Mouse (Mus musculus): ENCODE results near the gene Gpsm2. TPM values are rescaled to one million over a fixed set of nuclear protein-coding genes. Genes with fewer than 3 reads are reported as not detected.
"Not testable (repeated sequence)": the region's sequence is repeated elsewhere in the genome, so short reads cannot be mapped to it uniquely, and the experiment has no call there.

The Gpsm2 gene
- polyA plus RNA-seq, 1 experiment from 2014 or later: 35.9 TPM

- ATAC-seq (ENCODE audit: low read depth) (no peak), DNase-seq (no peak)
- no peak overlapping the region for H3K4me3 ChIP-seq (replicated peaks)
- H3K27me3 ChIP-seq: no peaks in the 10 kb centered on the region
- no peak overlapping the region for H3K9ac ChIP-seq
- no peak overlapping the region for H3K27ac ChIP-seq
- no peak overlapping the region for H3K4me2 ChIP-seq
- no peaks in the 10 kb centered on the region for H3K9me3 ChIP-seq (replicated peaks)
- H3K4me1 ChIP-seq (replicated peaks): peaks cover 8% of the 10 kb centered on the region
- H3K36me3 ChIP-seq: peaks cover 75% of the 10 kb centered on the region
- WGBS (ENCODE audit: insufficient replicate concordance): 85% methylated on average over 4 of the region's 4 CpGs
These were observed 22.3 kb downstream of the Gpsm2 start for GRCm38 (mm10) chr3:108699786-108700185.

DNA sequence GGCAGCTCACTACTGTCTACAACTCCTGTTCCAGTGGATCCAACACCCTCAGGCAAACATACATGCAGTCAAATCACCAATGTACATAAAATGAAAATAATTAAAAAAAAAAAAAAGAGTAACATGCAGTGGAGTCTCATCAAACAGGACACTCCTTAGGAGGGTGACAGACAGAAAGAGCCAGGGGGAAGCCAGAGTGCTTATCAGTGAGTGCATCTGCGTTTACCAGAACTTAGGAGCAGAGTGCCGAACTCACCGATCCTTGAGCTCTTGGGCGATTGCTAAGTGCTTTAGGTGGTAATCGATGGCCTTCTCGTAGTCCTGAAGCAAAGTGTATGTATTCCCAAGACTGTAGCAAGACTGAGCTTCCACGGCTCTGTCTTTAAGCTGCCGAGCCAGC is 23.4 kb downstream of the Gpsm2 start:
- DNase-seq (no peak), ATAC-seq (ENCODE audit: low read depth) (0 out of 2 replicates have a peak, but pooled peaks have one; percentile 45)
- Histone ChIP-seq H3K36me3 (peaks cover 85% of the 10 kb centered on the region), H3K4me2 (no peak overlapping the region), H3K27me3 (no peaks in the 10 kb centered on the region), H3K4me3 (replicated peaks) (no peak overlapping the region), H3K4me1 (replicated peaks) (peaks cover 8% of the 10 kb centered on the region), H3K9ac (no peak overlapping the region), H3K27ac (no peak overlapping the region), H3K9me3 (replicated peaks) (no peaks in the 10 kb centered on the region)
- WGBS (ENCODE audit: insufficient replicate concordance): 66% methylated on average over 8 of the region's 8 CpGs

- no peaks in the 10 kb centered on the region for H3K9me3 ChIP-seq (replicated peaks)
- WGBS (ENCODE audit: insufficient replicate concordance): 87% methylated on average over 9 of the region's 9 CpGs
- H3K4me3 ChIP-seq (replicated peaks): no peak overlapping the region
- ATAC-seq (ENCODE audit: low read depth) (no peak), DNase-seq (no peak)
- no peak overlapping the region for H3K27ac ChIP-seq
- no peaks in the 10 kb centered on the region for H3K27me3 ChIP-seq
- peaks cover 69% of the 10 kb centered on the region for H3K36me3 ChIP-seq
- no peak overlapping the region for H3K9ac ChIP-seq
- H3K4me2 ChIP-seq: no peak overlapping the region
- peaks cover 8% of the 10 kb centered on the region for H3K4me1 ChIP-seq (replicated peaks)
These were observed 27.8 kb downstream of the Gpsm2 start for GRCm38 (mm10) chr3:108694321-108694720.

- H3K4me2 ChIP-seq: no peak overlapping the region
- no peak for ATAC-seq (ENCODE audit: low read depth)
- no peaks in the 10 kb centered on the region for H3K27me3 ChIP-seq
- no peak overlapping the region for H3K4me3 ChIP-seq (replicated peaks)
- no peak overlapping the region for H3K27ac ChIP-seq
- DNase-seq: no peak
- H3K36me3 ChIP-seq: peaks cover 70% of the 10 kb centered on the region
- H3K9ac ChIP-seq: no peak overlapping the region
- WGBS (ENCODE audit: insufficient replicate concordance): 84% methylated on average over 4 of the region's 4 CpGs
- no peaks in the 10 kb centered on the region for H3K4me1 ChIP-seq (replicated peaks)
- H3K9me3 ChIP-seq (replicated peaks): no peaks in the 10 kb centered on the region
These were observed 32.1 kb downstream of the Gpsm2 start for GRCm38 (mm10) chr3:108689979-108690378.

DNA sequence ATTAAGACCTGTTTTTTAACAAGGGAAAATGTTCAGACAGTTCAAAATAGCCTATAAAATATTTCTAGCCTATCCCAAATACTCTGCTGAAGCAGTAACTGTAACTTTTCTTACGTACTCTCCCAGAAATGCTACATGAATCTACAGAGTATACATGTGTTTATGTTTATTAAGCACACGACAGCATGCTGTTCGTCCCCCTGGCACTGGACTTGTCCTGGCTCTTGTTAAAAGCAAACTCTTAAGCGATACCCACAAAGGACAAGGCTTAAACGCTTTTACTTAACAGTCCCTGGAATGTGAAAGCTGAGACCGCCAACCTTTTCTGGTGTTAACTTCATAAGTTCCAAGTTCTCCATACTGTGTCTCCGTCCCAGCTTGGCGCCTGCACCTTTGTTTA is 32.7 kb downstream of the Gpsm2 start:
- WGBS (ENCODE audit: insufficient replicate concordance): 88% methylated on average over 8 of the region's 8 CpGs
- Histone ChIP-seq H3K4me3 (replicated peaks) (no peak overlapping the region), H3K27ac (no peak overlapping the region), H3K4me2 (no peak overlapping the region), H3K4me1 (replicated peaks) (no peaks in the 10 kb centered on the region), H3K36me3 (peaks cover 67% of the 10 kb centered on the region), H3K27me3 (no peaks in the 10 kb centered on the region), H3K9me3 (replicated peaks) (no peaks in the 10 kb centered on the region), H3K9ac (no peak overlapping the region)
- DNase-seq (no peak), ATAC-seq (ENCODE audit: low read depth) (no peak)

DNA sequence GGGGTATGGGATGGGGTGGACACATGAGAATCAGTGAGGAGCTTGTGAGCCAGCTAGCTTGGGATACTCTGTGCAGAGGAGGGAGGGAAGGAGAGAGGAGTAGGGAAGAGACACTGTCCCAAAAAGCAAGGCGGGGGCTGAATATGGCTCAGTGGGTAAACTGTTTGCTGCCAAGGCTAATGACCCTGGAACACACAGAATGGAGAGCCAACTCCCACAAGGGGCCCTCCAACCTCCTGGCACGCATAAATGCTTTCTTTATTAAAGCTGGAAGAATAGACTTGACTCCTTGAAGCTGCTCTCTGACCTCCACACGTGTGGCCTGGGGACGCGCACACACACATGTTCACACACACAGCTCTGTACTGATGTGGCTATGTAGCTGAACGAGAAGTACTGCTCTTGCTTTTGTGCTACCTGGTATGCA is 33.1 kb downstream of the Gpsm2 start:
- 79% methylated on average over 6 of the region's 6 CpGs for WGBS (ENCODE audit: insufficient replicate concordance)
- Histone ChIP-seq H3K9me3 (replicated peaks) (no peaks in the 10 kb centered on the region), H3K36me3 (peaks cover 67% of the 10 kb centered on the region), H3K4me1 (replicated peaks) (no peaks in the 10 kb centered on the region), H3K9ac (no peak overlapping the region), H3K27ac (no peak overlapping the region), H3K4me3 (replicated peaks) (no peak overlapping the region), H3K4me2 (no peak overlapping the region), H3K27me3 (no peaks in the 10 kb centered on the region)
- DNase-seq: no peak
- no peak for ATAC-seq (ENCODE audit: low read depth)

GRCm38 (mm10) chr3:108685701-108686100 is 36.4 kb downstream of the Gpsm2 start:
- Histone ChIP-seq H3K27ac (no peak overlapping the region), H3K4me1 (replicated peaks) (no peaks in the 10 kb centered on the region), H3K9ac (no peak overlapping the region), H3K9me3 (replicated peaks) (no peaks in the 10 kb centered on the region), H3K36me3 (peaks cover 88% of the 10 kb centered on the region), H3K4me3 (replicated peaks) (no peak overlapping the region), H3K4me2 (no peak overlapping the region), H3K27me3 (no peaks in the 10 kb centered on the region)
- no peak for ATAC-seq (ENCODE audit: low read depth)
- WGBS (ENCODE audit: insufficient replicate concordance): 95% methylated on average over 7 of the region's 7 CpGs
- DNase-seq: no peak

DNA sequence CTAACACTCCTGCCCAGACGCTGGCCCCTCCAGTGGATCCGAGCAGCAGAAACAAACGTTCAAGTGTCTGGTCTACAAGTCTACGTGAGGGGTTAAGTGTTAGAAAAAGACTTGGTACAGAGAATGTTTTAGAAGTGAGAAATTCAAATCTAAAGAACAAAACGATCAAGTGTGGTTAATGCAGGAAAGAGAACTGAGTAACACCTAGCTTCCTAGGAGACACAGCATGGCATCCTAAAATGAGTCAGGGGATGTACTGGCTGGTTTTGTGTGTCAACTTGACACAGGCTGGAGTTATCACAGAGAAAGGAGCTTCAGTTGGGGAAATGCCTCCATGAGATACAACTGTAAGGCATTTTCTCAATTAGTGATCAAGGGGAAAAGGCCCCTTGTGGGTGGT is 38.5 kb downstream of the Gpsm2 start:
- H3K4me2 ChIP-seq; H3K27ac ChIP-seq; DNase-seq; ATAC-seq (ENCODE audit: low read depth); H3K9me3 ChIP-seq (replicated peaks); H3K4me3 ChIP-seq (replicated peaks); H3K4me1 ChIP-seq (replicated peaks); H3K27me3 ChIP-seq; H3K9ac ChIP-seq: not testable (repeated sequence)
- H3K36me3 ChIP-seq: peaks cover 91% of the 10 kb centered on the region
- WGBS (ENCODE audit: insufficient replicate concordance): 86% methylated on average over 5 of the region's 5 CpGs

GRCm38 (mm10) chr3:108681004-108681403 is 41.1 kb downstream of the Gpsm2 start:
- 0 out of 2 replicates have a peak, but pooled peaks have one; percentile 41 for ATAC-seq (ENCODE audit: low read depth)
- H3K4me1 ChIP-seq (replicated peaks): no peaks in the 10 kb centered on the region
- no peak for DNase-seq
- WGBS (ENCODE audit: insufficient replicate concordance): 78% methylated on average over 4 of the region's 4 CpGs
- H3K27ac ChIP-seq: no peak overlapping the region
- H3K27me3 ChIP-seq: no peaks in the 10 kb centered on the region
- peaks cover 94% of the 10 kb centered on the region for H3K36me3 ChIP-seq
- no peak overlapping the region for H3K4me3 ChIP-seq (replicated peaks)
- H3K9me3 ChIP-seq (replicated peaks): no peaks in the 10 kb centered on the region
- no peak overlapping the region for H3K9ac ChIP-seq
- H3K4me2 ChIP-seq: no peak overlapping the region

DNA sequence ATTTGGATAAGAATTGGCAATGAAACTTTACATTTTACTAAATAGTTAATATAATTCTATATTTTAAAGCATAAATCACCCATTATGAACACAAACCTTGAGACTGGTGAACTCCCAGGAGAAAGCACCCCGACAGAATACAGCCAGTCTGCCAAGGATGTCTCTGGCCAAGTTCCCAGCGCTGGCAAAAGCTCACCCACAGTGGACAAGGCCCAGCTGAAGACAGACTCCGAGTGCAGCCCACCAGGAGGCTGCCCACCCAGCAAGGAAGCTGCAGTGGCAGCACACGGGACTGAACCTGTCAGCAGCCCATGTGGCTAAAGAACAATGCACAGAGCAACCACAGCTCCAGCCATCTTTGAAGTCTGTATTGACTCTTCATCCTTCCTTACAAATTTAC is 45.5 kb downstream of the Gpsm2 start:
- 78% methylated on average over 4 of the region's 4 CpGs for WGBS (ENCODE audit: insufficient replicate concordance)
- peaks cover 91% of the 10 kb centered on the region for H3K36me3 ChIP-seq
- no peak for DNase-seq

GRCm38 (mm10) chr3:108660941-108661340 is 61.2 kb downstream of the Gpsm2 start:
- Histone ChIP-seq H3K9ac (no peak overlapping the region), H3K27ac (no peak overlapping the region), H3K36me3 (peaks cover 63% of the 10 kb centered on the region), H3K4me1 (replicated peaks) (no peaks in the 10 kb centered on the region), H3K4me2 (no peak overlapping the region), H3K9me3 (replicated peaks) (0 out of 2 replicates have a peak, but pooled peaks cover 6% of the 10 kb centered on the region), H3K4me3 (replicated peaks) (no peak overlapping the region), H3K27me3 (no peaks in the 10 kb centered on the region)
- no peak for ATAC-seq (ENCODE audit: low read depth)
- 70% methylated on average over 1 of the region's 1 CpGs for WGBS (ENCODE audit: insufficient replicate concordance)
- no peak for DNase-seq

More for the DNA sequence above, 45.5 kb downstream of the Gpsm2 start:
- Histone ChIP-seq H3K27me3 (no peaks in the 10 kb centered on the region), H3K4me3 (replicated peaks) (no peak overlapping the region), H3K27ac (no peak overlapping the region), H3K9me3 (replicated peaks) (no peaks in the 10 kb centered on the region), H3K9ac (no peak overlapping the region), H3K4me2 (no peak overlapping the region), H3K4me1 (replicated peaks) (no peaks in the 10 kb centered on the region)
- ATAC-seq (ENCODE audit: low read depth): no peak

DNA sequence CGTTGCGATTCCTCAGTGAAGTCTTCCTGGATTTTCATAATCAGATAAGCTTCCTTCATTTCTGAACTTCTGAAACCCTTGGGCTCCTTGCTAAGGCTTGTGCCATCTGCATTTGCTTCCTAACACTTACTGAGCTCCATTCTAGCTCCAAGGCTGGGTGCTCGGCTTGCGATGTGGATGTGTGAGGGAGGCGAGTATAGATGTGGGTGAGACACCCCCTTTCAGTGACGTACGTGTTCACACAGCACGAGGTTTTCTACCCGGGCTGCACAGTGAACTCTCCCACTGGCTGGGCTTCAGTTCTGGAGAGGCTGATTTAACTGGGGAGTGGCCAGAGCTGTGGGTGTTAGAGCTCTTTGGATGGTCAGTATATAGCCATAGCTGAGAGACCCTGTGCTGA is 63.5 kb downstream of the Gpsm2 start:
- H3K27me3 ChIP-seq: no peaks in the 10 kb centered on the region
- DNase-seq (no peak), ATAC-seq (ENCODE audit: low read depth) (no peak)
- no peak overlapping the region for H3K4me2 ChIP-seq
- no peak overlapping the region for H3K4me3 ChIP-seq (replicated peaks)
- no peak overlapping the region for H3K27ac ChIP-seq
- 89% methylated on average over 9 of the region's 9 CpGs for whole genome bisulfite sequencing (ENCODE audit: insufficient replicate concordance)
- H3K9ac ChIP-seq: no peak overlapping the region
- H3K9me3 ChIP-seq (replicated peaks): 0 out of 2 replicates have a peak, but pooled peaks cover 6% of the 10 kb centered on the region
- peaks cover 14% of the 10 kb centered on the region for H3K4me1 ChIP-seq (replicated peaks)
- peaks cover 46% of the 10 kb centered on the region for H3K36me3 ChIP-seq
